Mouse (Mus musculus): ENCODE measurements around the gene Timd2. TPM values are rescaled to one million over a fixed set of nuclear protein-coding genes. Genes with fewer than 3 reads are reported as not detected.
A peak's percentile ranks its signal among the peaks of the same experiment; 100 is the strongest.
"Not testable (repeated sequence)": the region's sequence is repeated elsewhere in the genome, so short reads cannot be mapped to it uniquely, and the experiment has no call there.

The Timd2 gene
- polyA plus RNA-seq, 1 experiment from 2014 or later, result 0.06 TPM

GRCm38 (mm10) chr11:46698278-46698655, 8.6 kb downstream of the Timd2 start:
- Histone ChIP-seq H3K9me3 (no peaks in the 10 kb centered on the region), H3K4me1 (replicated peaks) (no peaks in the 10 kb centered on the region), H3K27me3 (no peaks in the 10 kb centered on the region), H3K36me3 (no peaks in the 10 kb centered on the region), H3K27ac (replicated peaks) (no peak overlapping the region), H3K4me2 (no peak overlapping the region), H3K4me3 (no peak overlapping the region), H3K9ac (no peak overlapping the region)
- 90% methylated on average over 6 of the region's 6 CpGs for WGBS
- no peak for ATAC-seq (ENCODE audit: low read depth)

- no peak overlapping the region for H3K4me3 ChIP-seq
- H3K27ac ChIP-seq (replicated peaks), result no peak overlapping the region
- H3K36me3 ChIP-seq, result no peaks in the 10 kb centered on the region
- no peaks in the 10 kb centered on the region for H3K4me1 ChIP-seq (replicated peaks)
- no peaks in the 10 kb centered on the region for H3K27me3 ChIP-seq
- no peaks in the 10 kb centered on the region for H3K9me3 ChIP-seq
- no peak overlapping the region for H3K4me2 ChIP-seq
- ATAC-seq (ENCODE audit: low read depth), result no peak
- WGBS, result 83% methylated on average over 5 of the region's 5 CpGs
- H3K9ac ChIP-seq, result no peak overlapping the region
Observed at GRCm38 (mm10) chr11:46697433-46698277, 9.2 kb downstream of the Timd2 start.

DNA sequence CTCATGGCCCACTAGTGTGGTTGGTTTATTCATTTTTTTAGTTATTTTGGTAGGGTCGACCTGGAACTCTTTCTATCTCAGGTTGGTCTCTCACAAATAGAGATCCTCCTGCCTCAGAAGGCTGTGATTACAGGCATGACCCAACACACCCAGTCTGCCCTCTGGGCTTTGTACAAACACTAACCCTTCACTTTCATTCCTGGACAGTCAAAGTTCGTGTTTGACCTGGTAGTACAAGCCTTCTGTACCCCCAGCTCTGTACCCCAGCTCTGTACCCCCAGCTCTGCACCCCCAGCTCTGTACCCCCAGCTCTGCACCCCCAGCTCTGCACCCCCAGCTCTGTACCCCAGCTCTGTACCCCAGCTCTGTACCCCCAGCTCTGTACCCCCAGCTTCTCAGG, 11.0 kb downstream of the Timd2 start:
- not testable (repeated sequence) for H3K36me3 ChIP-seq; H3K27ac ChIP-seq (replicated peaks); ATAC-seq (ENCODE audit: low read depth); H3K4me2 ChIP-seq; H3K9me3 ChIP-seq; H3K27me3 ChIP-seq; H3K4me1 ChIP-seq (replicated peaks); H3K9ac ChIP-seq; H3K4me3 ChIP-seq
- 88% methylated on average over 2 of the region's 2 CpGs for WGBS

GRCm38 (mm10) chr11:46690136-46690535, 16.7 kb downstream of the Timd2 start:
- 87% methylated on average over 2 of the region's 2 CpGs for WGBS
- H3K4me2 ChIP-seq, result no peak overlapping the region
- H3K9me3 ChIP-seq, result no peaks in the 10 kb centered on the region
- no peaks in the 10 kb centered on the region for H3K36me3 ChIP-seq
- H3K27me3 ChIP-seq, result no peaks in the 10 kb centered on the region
- H3K4me1 ChIP-seq (replicated peaks), result no peaks in the 10 kb centered on the region
- H3K4me3 ChIP-seq, result no peak overlapping the region
- no peak overlapping the region for H3K9ac ChIP-seq
- no peak for ATAC-seq (ENCODE audit: low read depth)
- H3K27ac ChIP-seq (replicated peaks), result no peak overlapping the region

DNA sequence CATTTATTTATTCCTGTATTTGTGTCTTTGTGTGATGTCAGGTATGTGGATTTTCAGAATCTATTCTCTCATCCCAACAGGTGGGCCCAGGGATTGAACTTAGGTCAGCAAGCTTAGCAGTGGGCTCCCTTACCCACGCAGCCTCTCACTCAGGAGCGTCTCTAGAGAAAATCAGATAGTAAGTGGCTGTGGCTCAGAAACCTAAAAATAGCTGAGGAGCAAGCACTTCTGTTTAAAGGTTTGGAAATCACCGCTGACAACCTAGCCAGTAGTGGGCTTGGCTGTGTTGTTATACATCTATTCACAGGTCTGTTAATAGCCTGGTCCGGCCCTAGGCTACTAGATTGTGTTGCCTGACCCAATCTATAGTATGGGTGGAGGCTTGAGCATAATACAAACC, 23.1 kb downstream of the Timd2 start:
- no peaks in the 10 kb centered on the region for H3K27me3 ChIP-seq
- no peak overlapping the region for H3K27ac ChIP-seq (replicated peaks)
- H3K4me2 ChIP-seq, result no peak overlapping the region
- H3K9ac ChIP-seq, result no peak overlapping the region
- ATAC-seq (ENCODE audit: low read depth), result no peak
- no peaks in the 10 kb centered on the region for H3K36me3 ChIP-seq
- WGBS, result 83% methylated on average over 4 of the region's 4 CpGs
- H3K4me3 ChIP-seq, result no peak overlapping the region
- no peaks in the 10 kb centered on the region for H3K9me3 ChIP-seq
- no peaks in the 10 kb centered on the region for H3K4me1 ChIP-seq (replicated peaks)

- Histone ChIP-seq H3K9me3 (no peaks in the 10 kb centered on the region), H3K4me3 (no peak overlapping the region), H3K4me2 (no peak overlapping the region), H3K9ac (no peak overlapping the region), H3K27ac (replicated peaks) (no peak overlapping the region), H3K27me3 (no peaks in the 10 kb centered on the region), H3K36me3 (no peaks in the 10 kb centered on the region), H3K4me1 (replicated peaks) (no peaks in the 10 kb centered on the region)
- ATAC-seq (ENCODE audit: low read depth), result no peak
- WGBS, result 83% methylated on average over 1 of the region's 1 CpGs
Observed at GRCm38 (mm10) chr11:46682842-46683241, 24.0 kb downstream of the Timd2 start.

GRCm38 (mm10) chr11:46667938-46668337, 38.9 kb downstream of the Timd2 start:
- 76% methylated on average over 2 of the region's 2 CpGs for WGBS
- Histone ChIP-seq H3K4me2 (no peak overlapping the region), H3K36me3 (no peaks in the 10 kb centered on the region), H3K27ac (replicated peaks) (no peak overlapping the region), H3K9ac (no peak overlapping the region), H3K27me3 (no peaks in the 10 kb centered on the region), H3K9me3 (no peaks in the 10 kb centered on the region), H3K4me3 (no peak overlapping the region), H3K4me1 (replicated peaks) (no peaks in the 10 kb centered on the region)
- ATAC-seq (ENCODE audit: low read depth), result no peak

DNA sequence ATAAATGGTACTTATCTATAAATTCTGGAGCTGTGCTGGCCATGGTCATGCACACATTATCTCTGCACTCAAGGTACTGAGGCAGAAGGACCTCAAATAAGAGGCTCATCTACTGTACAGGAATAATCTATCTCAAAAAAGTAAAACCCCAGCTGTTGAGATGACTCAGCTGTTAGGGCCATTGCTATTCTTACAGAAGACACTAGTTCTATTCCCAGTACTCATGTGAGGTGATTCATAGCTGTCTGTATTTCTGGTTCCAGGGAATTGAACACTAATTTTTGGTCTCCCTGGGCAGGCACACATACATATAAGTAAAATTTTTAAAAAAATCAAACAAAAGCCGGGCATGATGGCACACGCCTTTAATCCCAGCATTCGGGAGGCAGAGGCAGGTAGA, 39.8 kb downstream of the Timd2 start:
- H3K27ac ChIP-seq (replicated peaks), result no peak overlapping the region
- WGBS, result 98% methylated on average over 3 of the region's 3 CpGs
- H3K4me2 ChIP-seq, result no peak overlapping the region
- no peaks in the 10 kb centered on the region for H3K9me3 ChIP-seq
- ATAC-seq (ENCODE audit: low read depth), result no peak
- no peaks in the 10 kb centered on the region for H3K36me3 ChIP-seq
- no peak overlapping the region for H3K9ac ChIP-seq
- no peaks in the 10 kb centered on the region for H3K27me3 ChIP-seq
- no peak overlapping the region for H3K4me3 ChIP-seq
- H3K4me1 ChIP-seq (replicated peaks), result no peaks in the 10 kb centered on the region

DNA sequence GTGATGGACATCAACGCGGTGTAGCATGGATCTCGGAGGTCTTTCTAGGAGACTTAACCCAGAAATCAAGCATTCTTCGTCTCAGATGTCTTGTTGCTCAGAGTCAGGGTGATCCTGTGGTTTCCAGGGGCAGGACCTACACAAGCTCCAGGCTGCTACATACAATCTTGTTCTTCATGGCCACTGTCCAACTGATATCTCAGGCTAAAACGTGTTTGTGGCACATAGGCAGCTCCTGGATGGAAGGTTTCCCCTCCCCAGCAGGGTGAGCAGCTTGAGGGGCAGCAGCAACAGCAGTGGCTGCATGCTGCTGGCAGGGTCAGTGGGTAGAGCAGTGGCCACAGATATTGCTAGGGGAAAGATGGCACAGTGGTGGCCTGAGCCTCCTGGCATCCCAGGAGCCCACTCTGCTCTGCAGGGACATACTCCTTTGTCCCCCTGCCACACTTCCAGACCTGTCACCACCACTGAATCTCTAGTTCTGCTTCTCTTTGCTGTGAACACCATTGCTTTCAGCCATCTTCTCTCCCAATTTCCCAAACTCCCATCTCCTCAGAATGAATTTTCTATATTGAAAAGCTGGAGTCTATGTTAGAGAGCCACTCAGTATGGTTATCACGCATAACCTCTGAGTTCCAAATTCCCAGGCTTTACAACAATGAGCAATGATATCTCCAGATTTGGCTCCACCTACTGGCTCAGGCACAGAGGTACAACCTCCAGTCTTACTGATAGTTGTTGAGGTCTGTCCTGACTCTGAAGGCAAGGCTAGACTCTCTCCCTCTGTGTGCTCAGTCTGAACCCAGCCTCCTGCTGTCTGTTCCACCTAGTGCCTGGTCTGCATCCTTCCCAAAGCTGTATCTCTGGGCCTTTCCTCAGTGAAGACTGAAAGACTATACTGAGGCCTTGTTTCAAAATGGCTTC, 41.0 kb downstream of the Timd2 start:
- Histone ChIP-seq H3K4me2 (no peak overlapping the region), H3K36me3 (no peaks in the 10 kb centered on the region), H3K27me3 (no peaks in the 10 kb centered on the region), H3K9ac (no peak overlapping the region), H3K27ac (replicated peaks) (no peak overlapping the region), H3K4me3 (no peak overlapping the region), H3K9me3 (no peaks in the 10 kb centered on the region), H3K4me1 (replicated peaks) (no peaks in the 10 kb centered on the region)
- ATAC-seq (ENCODE audit: low read depth), result peak; percentile 71
- 71% methylated on average over 6 of the region's 6 CpGs for WGBS

DNA sequence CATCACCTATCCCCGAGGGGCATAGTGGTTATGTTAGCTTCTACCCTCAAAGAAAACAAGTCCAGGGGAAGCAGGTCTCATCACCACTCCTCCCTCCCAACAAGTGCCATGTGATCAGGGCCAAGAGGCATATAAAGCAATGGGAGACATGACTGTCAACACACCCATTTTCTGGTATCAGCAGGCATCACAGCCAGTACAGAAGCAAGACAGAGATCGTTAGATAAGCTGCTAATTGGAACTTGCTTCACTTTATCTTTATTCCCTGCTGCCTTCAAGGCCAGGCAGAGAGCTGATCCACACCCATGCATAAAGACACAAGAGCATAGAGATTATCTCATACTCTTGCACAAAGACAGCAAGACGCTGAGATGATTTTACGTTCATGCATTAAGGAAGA, 43.6 kb downstream of the Timd2 start:
- no peaks in the 10 kb centered on the region for H3K27me3 ChIP-seq
- H3K36me3 ChIP-seq, result no peaks in the 10 kb centered on the region
- no peak overlapping the region for H3K9ac ChIP-seq
- H3K4me3 ChIP-seq, result no peak overlapping the region
- H3K27ac ChIP-seq (replicated peaks), result no peak overlapping the region
- no peak for ATAC-seq (ENCODE audit: low read depth)
- no peaks in the 10 kb centered on the region for H3K4me1 ChIP-seq (replicated peaks)
- H3K4me2 ChIP-seq, result no peak overlapping the region
- H3K9me3 ChIP-seq, result no peaks in the 10 kb centered on the region
- 76% methylated on average over 4 of the region's 4 CpGs for WGBS

GRCm38 (mm10) chr11:46652476-46652875, 54.4 kb downstream of the Timd2 start:
- Histone ChIP-seq H3K4me3 (no peak overlapping the region), H3K4me2 (no peak overlapping the region), H3K27ac (replicated peaks) (no peak overlapping the region), H3K9ac (no peak overlapping the region), H3K27me3 (no peaks in the 10 kb centered on the region), H3K4me1 (replicated peaks) (no peaks in the 10 kb centered on the region), H3K36me3 (no peaks in the 10 kb centered on the region), H3K9me3 (no peaks in the 10 kb centered on the region)
- ATAC-seq (ENCODE audit: low read depth), result no peak
- 88% methylated on average over 3 of the region's 3 CpGs for WGBS

DNA sequence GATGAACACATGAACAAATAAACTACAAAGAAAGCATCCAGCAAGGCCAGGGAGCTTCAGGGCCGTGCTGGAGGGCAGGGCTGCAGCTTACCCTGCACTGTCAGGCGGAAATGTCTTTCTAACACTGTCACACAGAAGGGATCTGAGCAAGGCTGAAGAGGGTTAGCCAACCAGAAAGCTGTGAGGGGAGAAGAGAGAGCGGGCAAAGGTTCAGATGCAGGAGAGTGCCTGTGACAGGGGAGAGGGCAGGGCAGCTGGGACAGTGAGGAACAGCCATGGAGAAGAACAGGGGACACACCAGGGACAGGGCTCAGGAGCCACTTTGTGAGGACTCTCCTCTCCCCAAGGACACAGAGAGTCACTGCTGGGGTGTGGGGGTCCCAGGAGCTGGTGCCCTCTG, 57.2 kb downstream of the Timd2 start:
- not testable (repeated sequence) for H3K9ac ChIP-seq; H3K36me3 ChIP-seq; H3K27ac ChIP-seq (replicated peaks); H3K4me1 ChIP-seq (replicated peaks); H3K27me3 ChIP-seq; ATAC-seq (ENCODE audit: low read depth); H3K9me3 ChIP-seq; H3K4me3 ChIP-seq; H3K4me2 ChIP-seq
- WGBS, result 72% methylated on average over 3 of the region's 3 CpGs

Measured in neural tube, embryonic 13.5 days (tissue).